Mouse (Mus musculus): ENCODE data around the gene Kctd15. TPM values are rescaled to one million over a fixed set of nuclear protein-coding genes. Genes with fewer than 3 reads are reported as not detected.

The Kctd15 gene
- total and polyA plus RNA-seq, 3 experiments = not detected

DNA sequence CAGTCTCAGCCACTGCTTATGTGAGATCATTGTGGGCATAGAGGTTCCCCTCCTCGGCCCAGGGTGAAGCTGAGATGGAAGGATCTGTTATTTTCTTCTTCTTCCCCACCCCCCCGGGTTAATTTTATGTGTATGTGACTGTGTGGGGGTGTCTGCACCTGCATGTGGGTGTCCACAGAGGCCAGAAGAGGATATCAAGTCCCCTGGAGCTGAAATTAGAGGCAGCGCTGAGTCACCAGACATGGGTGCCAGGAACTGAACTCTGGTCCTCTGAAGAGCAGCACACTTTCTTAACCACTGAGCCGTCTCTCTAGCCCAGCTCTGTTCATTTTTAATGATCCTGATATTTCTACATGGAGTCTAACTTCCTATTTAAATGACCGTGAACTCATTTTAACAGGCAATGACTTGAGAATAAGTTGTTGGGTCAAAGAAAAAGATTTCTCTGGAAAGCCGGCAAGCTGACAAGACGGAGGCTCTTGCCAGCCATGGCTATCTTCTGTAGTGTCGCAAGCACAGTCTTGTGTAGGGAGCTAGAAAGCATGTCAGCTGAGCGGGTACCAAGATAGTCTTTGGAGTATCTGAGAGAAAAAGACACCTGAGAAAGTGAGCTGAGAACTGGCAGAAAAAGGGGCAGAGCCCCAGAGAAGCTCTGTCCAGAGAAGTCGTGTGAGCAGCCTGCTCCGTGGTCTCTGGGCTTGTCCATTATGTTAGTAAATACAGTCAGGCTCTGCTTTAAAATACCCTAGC is 38.2 kb downstream of the Kctd15 start:
- DNase-seq (ENCODE audit: low read depth, low spot score) = no peak
- no peaks in the 10 kb centered on the region for H3K36me3 ChIP-seq (ENCODE audit: control insufficient read depth in 1 of 2, insufficient read depth in 2 of 2, low read length in 2 of 2)
- TF ChIP-seq RAD21 (IDR thresholded peaks at IDR 0.05; ENCODE audit: low read depth, low read length) = no peak
- no peak for TF ChIP-seq UBTF (IDR thresholded peaks at IDR 0.05; ENCODE audit: borderline replicate concordance, insufficient read depth, low read depth, low read length)
- TF ChIP-seq ETS1 (IDR thresholded peaks at IDR 0.05; ENCODE audit: low read depth, low read length) = no peak
- no peak for TF ChIP-seq GABPA (IDR thresholded peaks at IDR 0.05; ENCODE audit: low read depth, low read length)
- TF ChIP-seq MEF2A (IDR thresholded peaks at IDR 0.05; ENCODE audit: extremely low read depth, insufficient replicate concordance, low read depth, low read length, poor library complexity, severe bottlenecking) = no peak
- no peak for TF ChIP-seq ELF1 (IDR thresholded peaks at IDR 0.05; ENCODE audit: low read depth, low read length)
- TF ChIP-seq E2F4 (IDR thresholded peaks at IDR 0.05; ENCODE audit: borderline replicate concordance, low read depth, low read length) = no peak
- TF ChIP-seq NRF1 (IDR thresholded peaks at IDR 0.05; ENCODE audit: insufficient read depth, low read depth, low read length, poor library complexity, severe bottlenecking) = no peak
- no peak for TF ChIP-seq ZC3H11A (IDR thresholded peaks at IDR 0.05; ENCODE audit: low read depth, low read length)
- no peak for TF ChIP-seq CTCF (IDR thresholded peaks at IDR 0.05 in 2 of 3, conservative IDR thresholded peaks at IDR 0.05 in 1 of 3; ENCODE audit: control insufficient read depth in 1 of 3, insufficient read depth in 1 of 3, low read depth in 2 of 3, low read length in 3 of 3, poor library complexity in 1 of 3, severe bottlenecking in 1 of 3)
- no peak for TF ChIP-seq HCFC1 (IDR thresholded peaks at IDR 0.05; ENCODE audit: low read depth, low read length)
- no peak for TF ChIP-seq POLR2AphosphoS2 (IDR thresholded peaks at IDR 0.05; ENCODE audit: low read length)
- TF ChIP-seq TBP (IDR thresholded peaks at IDR 0.05; ENCODE audit: low read depth, low read length) = no peak

GRCm38 (mm10) chr7:34616275-34616674 is 40.3 kb downstream of the Kctd15 start:
- H3K9ac ChIP-seq (ENCODE audit: control insufficient read depth, low read depth, low read length, poor library complexity, severe bottlenecking) = no peak overlapping the region
- H3K79me2 ChIP-seq (ENCODE audit: control insufficient read depth, insufficient read depth, low read length, poor library complexity) = no peaks in the 10 kb centered on the region
- no peaks in the 10 kb centered on the region for H3K9me3 ChIP-seq (replicated peaks; ENCODE audit: insufficient read depth, low read length)
- no peaks in the 10 kb centered on the region for H3K4me1 ChIP-seq (ENCODE audit: control insufficient read depth in 1 of 2, insufficient read depth in 2 of 2, low read length in 2 of 2)
- no peaks in the 10 kb centered on the region for H3K27me3 ChIP-seq (ENCODE audit: control insufficient read depth in 1 of 2, insufficient read depth in 2 of 2, low read length in 2 of 2)
- H3K27ac ChIP-seq (ENCODE audit: control insufficient read depth, low read depth, low read length) = no peak overlapping the region
- DNase-seq (ENCODE audit: low read depth, low spot score) = peak; percentile 2
- H3K4me3 ChIP-seq (ENCODE audit: control insufficient read depth in 1 of 2, insufficient read depth in 1 of 2, low read depth in 2 of 2, low read length in 2 of 2) = no peak overlapping the region
- no peaks in the 10 kb centered on the region for H3K36me3 ChIP-seq (ENCODE audit: control insufficient read depth in 1 of 2, insufficient read depth in 2 of 2, low read length in 2 of 2)
- no peak for TF ChIP-seq USF2 (IDR thresholded peaks at IDR 0.05; ENCODE audit: borderline replicate concordance in 1 of 2, insufficient read depth in 1 of 2, low read depth in 1 of 2, low read length in 2 of 2)
- TF ChIP-seq MAFK (IDR thresholded peaks at IDR 0.05; ENCODE audit: borderline replicate concordance, low read depth, low read length) = no peak
- TF ChIP-seq ETS1 (IDR thresholded peaks at IDR 0.05; ENCODE audit: low read depth, low read length) = no peak
- TF ChIP-seq ZC3H11A (IDR thresholded peaks at IDR 0.05; ENCODE audit: low read depth, low read length) = no peak
- no peak for TF ChIP-seq POLR2AphosphoS5 (IDR thresholded peaks at IDR 0.05; ENCODE audit: borderline replicate concordance, low read depth, low read length)
- TF ChIP-seq RCOR1 (IDR thresholded peaks at IDR 0.05; ENCODE audit: low read depth, low read length) = no peak
- no peak for TF ChIP-seq JUND (IDR thresholded peaks at IDR 0.05; ENCODE audit: low read depth, low read length)
- no peak for TF ChIP-seq EP300 (IDR thresholded peaks at IDR 0.05; ENCODE audit: low read depth in 1 of 2, low read length in 2 of 2)
- no peak for TF ChIP-seq MXI1 (IDR thresholded peaks at IDR 0.05; ENCODE audit: low read depth, low read length)
- TF ChIP-seq MAZ (IDR thresholded peaks at IDR 0.05; ENCODE audit: low read depth, low read length) = no peak
- TF ChIP-seq MYB (IDR thresholded peaks at IDR 0.05; ENCODE audit: low read depth, low read length) = no peak

More for the DNA sequence above, 38.2 kb downstream of the Kctd15 start:
- H3K9ac ChIP-seq (ENCODE audit: control insufficient read depth, low read depth, low read length, poor library complexity, severe bottlenecking) = no peak overlapping the region
- no peaks in the 10 kb centered on the region for H3K4me1 ChIP-seq (ENCODE audit: control insufficient read depth in 1 of 2, insufficient read depth in 2 of 2, low read length in 2 of 2)
- no peaks in the 10 kb centered on the region for H3K9me3 ChIP-seq (replicated peaks; ENCODE audit: insufficient read depth, low read length)
- no peak overlapping the region for H3K4me3 ChIP-seq (ENCODE audit: control insufficient read depth in 1 of 2, insufficient read depth in 1 of 2, low read depth in 2 of 2, low read length in 2 of 2)
- no peak overlapping the region for H3K27ac ChIP-seq (ENCODE audit: control insufficient read depth, low read depth, low read length)
- no peaks in the 10 kb centered on the region for H3K27me3 ChIP-seq (ENCODE audit: control insufficient read depth in 1 of 2, insufficient read depth in 2 of 2, low read length in 2 of 2)
- H3K79me2 ChIP-seq (ENCODE audit: control insufficient read depth, insufficient read depth, low read length, poor library complexity) = no peaks in the 10 kb centered on the region
